Mouse (Mus musculus) retina, postnatal 1 day (tissue): ENCODE results near the gene Tbc1d22a.
A peak's percentile ranks its signal among the peaks of the same experiment; 100 is the strongest.

Source experiments
- DNase-seq: peaks from one replicate; pipeline ENCODE4 v3.0.0-alpha.2; 2012

Gene Tbc1d22a

GRCm38 (mm10) chr15:86535356-86535755 is 321.1 kb downstream of the Tbc1d22a start:
- DNase-seq: no peak

- no peak for DNase-seq
Observed at GRCm38 (mm10) chr15:86542371-86542770, 328.1 kb downstream of the Tbc1d22a start.

GRCm38 (mm10) chr15:86544122-86544795 is 330.0 kb downstream of the Tbc1d22a start:
- DNase-seq: peak; percentile 46
